Mouse (Mus musculus) testis, adult 2 months (tissue): ENCODE data around the gene Sub1.

Experiments used
- CTCF ChIP-seq: fragments of 200-500 bp; IDR thresholded peaks from 2 replicates; pipeline ENCODE4 v1.5.1; 2012; ENCODE audit warnings: low read depth, mild to moderate bottlenecking, inconsistent platforms, low read length, moderate library complexity; ENCODE audit not compliant: control insufficient read depth, insufficient read depth, insufficient replicate concordance
- POLR2A ChIP-seq: fragments of 200-500 bp; IDR thresholded peaks from 2 replicates; pipeline ENCODE4 v1.6.1; 2012; ENCODE audit warnings: low read depth, mild to moderate bottlenecking, inconsistent platforms, low read length, moderate library complexity; ENCODE audit not compliant: control insufficient read depth

DNA sequence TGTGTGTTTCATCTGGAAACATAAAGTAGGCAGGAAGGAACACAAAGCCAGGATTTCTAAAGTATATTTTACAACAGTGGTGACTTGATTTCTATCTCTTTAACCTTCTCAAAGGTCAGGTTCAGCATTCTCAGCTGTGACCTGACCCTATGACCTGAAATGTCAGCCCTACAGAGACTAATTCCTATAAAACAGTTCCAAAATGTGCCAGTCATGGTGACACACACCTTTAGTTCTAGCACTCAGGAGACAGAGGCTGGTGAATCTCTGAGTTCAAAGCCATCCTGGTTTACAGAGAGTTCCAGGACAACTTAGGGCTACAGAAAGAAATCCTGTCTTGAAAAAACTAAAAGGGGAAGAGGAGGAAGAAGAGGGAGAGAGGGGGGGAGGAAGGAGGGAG lies 36.4 kb upstream of the Sub1 start:
- no peak for TF ChIP-seq POLR2A
- no peak for TF ChIP-seq CTCF
